Mouse (Mus musculus) olfactory bulb, adult 2 months (tissue): ENCODE data around the gene Mdga2. TPM values are rescaled to one million over a fixed set of nuclear protein-coding genes. Genes with fewer than 3 reads are reported as not detected.

ENCODE experiments used
- H3K27ac ChIP-seq: fragments of 200-500 bp; 2 replicates; pipeline ENCODE4 v1.5.1; 2012; ENCODE audit warnings: low read depth, low read length; ENCODE audit not compliant: insufficient read depth
- H3K4me1 ChIP-seq: fragments of 200-500 bp; 2 replicates; pipeline ENCODE4 v1.6.1; 2012; ENCODE audit warnings: low read length; ENCODE audit not compliant: control insufficient read depth, insufficient read depth
- H3K4me3 ChIP-seq: fragments of 200-500 bp; 2 replicates; pipeline ENCODE4 v1.5.1; 2012; ENCODE audit warnings: mild to moderate bottlenecking, low read depth, low read length, moderate library complexity; ENCODE audit not compliant: insufficient read depth
- CTCF ChIP-seq: fragments of 200-500 bp; IDR thresholded peaks from 2 replicates; pipeline ENCODE4 v1.5.1; 2012; ENCODE audit warnings: low read depth, mild to moderate bottlenecking, low read length, moderate library complexity; ENCODE audit not compliant: insufficient read depth
- POLR2A ChIP-seq: fragments of 200-500 bp; IDR thresholded peaks from 2 replicates; pipeline ENCODE4 v1.6.1; 2012; ENCODE audit warnings: mild to moderate bottlenecking, low read depth, low read length, moderate library complexity; ENCODE audit not compliant: insufficient read depth
- WGBS: fragments of 180-500 bp; shearing (Covaris S2); methylation state at CpG from one replicate; pipeline ENCODE4 v1.1.7; 2018; 5-methylcytosine and 5-hydroxymethylcytosine counted together
- polyA plus RNA-seq: library from polyadenylated mRNA; stranded (reverse); fragments of >200 nt; gene quantifications from 2 replicates; pipeline ENCODE4 v1.2.4, GENCODE M21; 2012; ENCODE audit warnings: low replicate concordance; ENCODE audit not compliant: missing spikeins, insufficient read depth, insufficient read length

The Mdga2 gene
- polyA plus RNA-seq, 1 experiment = not detected

DNA sequence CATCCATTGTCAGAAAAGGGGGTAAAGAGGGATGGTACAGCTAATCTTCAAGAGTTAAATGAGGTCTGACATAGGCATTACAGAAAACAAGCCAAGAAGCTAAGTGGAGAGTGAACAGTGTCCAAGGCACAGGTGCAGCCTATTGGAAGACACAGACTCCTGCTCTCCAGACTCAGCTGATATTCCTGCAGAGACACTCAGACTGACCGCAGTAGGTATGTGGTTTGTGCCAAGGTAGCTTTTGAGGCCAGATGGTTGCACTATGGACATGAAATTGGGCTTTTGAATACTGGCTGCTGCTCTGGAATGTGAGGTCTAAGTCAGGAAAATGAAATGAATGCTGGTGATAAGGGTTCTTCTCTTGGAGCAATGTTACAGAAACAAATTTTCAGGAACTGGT lies 44.2 kb downstream of the Mdga2 start:
- Histone ChIP-seq H3K27ac (no peak overlapping the region), H3K4me3 (no peak overlapping the region), H3K4me1 (no peaks in the 10 kb centered on the region)
- WGBS = 97% methylated on average over 1 of the region's 1 CpGs
- TF ChIP-seq CTCF (no peak), POLR2A (no peak)

DNA sequence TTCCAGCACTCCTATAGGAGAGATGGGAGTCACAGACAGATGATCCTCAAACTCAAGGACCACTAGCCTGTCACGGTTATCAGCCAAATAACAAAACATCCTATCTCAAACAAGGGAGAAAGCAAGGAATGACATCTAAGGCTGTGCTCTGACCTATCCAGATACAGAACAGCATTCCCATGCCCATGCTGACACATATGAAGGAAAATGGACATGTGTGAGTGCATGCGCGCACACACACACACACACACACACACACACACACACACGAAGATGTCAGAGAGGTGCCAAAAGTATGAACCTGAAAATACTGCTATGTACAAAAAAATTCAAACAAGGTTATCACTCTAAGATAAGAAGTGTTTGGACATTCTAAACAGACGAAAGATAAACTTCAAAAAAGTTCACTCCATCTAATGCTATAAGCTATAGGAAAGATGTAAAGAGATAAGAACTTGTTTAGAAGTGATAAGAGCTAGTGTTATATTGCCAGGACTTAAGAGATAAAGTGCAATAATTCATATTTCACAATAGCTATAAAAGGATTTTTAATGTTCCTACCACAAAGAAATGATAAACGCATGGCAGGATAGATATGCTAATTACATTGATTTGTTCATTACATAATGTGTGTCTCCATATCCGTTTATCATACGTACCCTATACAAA lies 65.6 kb downstream of the Mdga2 start:
- no peak overlapping the region for H3K4me3 ChIP-seq
- TF ChIP-seq CTCF (no peak), POLR2A (no peak)
- 90% methylated on average over 8 of the region's 8 CpGs for WGBS
- no peaks in the 10 kb centered on the region for H3K4me1 ChIP-seq
- H3K27ac ChIP-seq = no peak overlapping the region

GRCm38 (mm10) chr12:67153077-67153476 lies 69.3 kb downstream of the Mdga2 start:
- Histone ChIP-seq H3K27ac (no peak overlapping the region), H3K4me1 (no peaks in the 10 kb centered on the region), H3K4me3 (no peak overlapping the region)
- 70% methylated on average over 3 of the region's 3 CpGs for WGBS
- no peak for TF ChIP-seq CTCF
- TF ChIP-seq POLR2A = no peak

- Histone ChIP-seq H3K4me3 (no peak overlapping the region), H3K27ac (no peak overlapping the region), H3K4me1 (no peaks in the 10 kb centered on the region)
- WGBS = 79% methylated on average over 3 of the region's 3 CpGs
- TF ChIP-seq CTCF = no peak
These were observed 80.7 kb downstream of the Mdga2 start for GRCm38 (mm10) chr12:67141605-67142004.

GRCm38 (mm10) chr12:67140131-67140530 lies 82.2 kb downstream of the Mdga2 start:
- TF ChIP-seq CTCF = no peak
- no peak overlapping the region for H3K27ac ChIP-seq
- WGBS = 88% methylated on average over 3 of the region's 3 CpGs
- no peaks in the 10 kb centered on the region for H3K4me1 ChIP-seq
- no peak overlapping the region for H3K4me3 ChIP-seq

DNA sequence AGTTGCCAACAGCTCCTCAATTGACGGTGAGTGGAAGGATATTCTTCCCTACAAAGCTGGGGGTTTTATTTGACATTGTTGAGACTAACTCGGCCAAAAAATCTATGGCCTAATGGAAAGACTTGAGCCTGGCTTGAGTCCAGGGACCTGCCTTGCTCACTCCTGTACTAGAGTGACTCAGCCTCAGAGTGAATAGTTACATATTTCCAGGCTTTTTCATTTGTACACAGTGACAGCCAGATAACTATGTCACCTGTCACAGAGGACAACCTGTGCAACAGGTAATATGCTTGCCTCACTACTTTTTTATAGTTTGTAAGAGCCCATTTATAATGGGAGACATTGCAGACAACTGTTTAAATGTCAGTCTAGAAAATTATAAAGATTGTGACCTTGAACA lies 94.9 kb downstream of the Mdga2 start:
- WGBS = 78% methylated on average over 2 of the region's 2 CpGs
- H3K27ac ChIP-seq = no peak overlapping the region

DNA sequence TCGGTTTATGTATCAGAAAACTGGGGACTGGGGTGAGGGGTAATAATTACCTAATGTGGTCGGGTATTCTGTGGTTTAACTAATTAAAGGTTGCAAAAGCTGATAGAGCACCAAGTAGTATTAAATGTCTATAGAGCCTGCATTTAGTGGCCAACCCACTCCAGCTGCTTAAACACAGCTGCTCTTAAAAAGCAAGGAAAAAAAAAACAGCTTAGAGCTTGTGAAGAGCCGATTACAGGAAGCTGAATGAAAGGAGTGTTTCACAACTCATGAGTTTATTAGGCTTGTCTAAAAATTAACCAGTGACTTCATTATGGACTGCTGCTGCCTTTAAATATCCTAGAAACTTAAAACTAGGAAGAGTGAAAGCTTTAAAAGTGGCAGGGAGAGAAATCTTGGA lies 98.5 kb downstream of the Mdga2 start:
- no peak overlapping the region for H3K27ac ChIP-seq
- H3K4me3 ChIP-seq = no peak overlapping the region
- TF ChIP-seq POLR2A (no peak), CTCF (no peak)
- no peaks in the 10 kb centered on the region for H3K4me1 ChIP-seq
- WGBS = 8% methylated on average over 3 of the region's 3 CpGs

More for the DNA sequence above, 94.9 kb downstream of the Mdga2 start:
- Histone ChIP-seq H3K4me1 (no peaks in the 10 kb centered on the region), H3K4me3 (no peak overlapping the region)
- no peak for TF ChIP-seq CTCF
- TF ChIP-seq POLR2A = no peak

GRCm38 (mm10) chr12:67118652-67119515 lies 103.5 kb downstream of the Mdga2 start:
- no peaks in the 10 kb centered on the region for H3K4me1 ChIP-seq
- H3K4me3 ChIP-seq = no peak overlapping the region
- no peak overlapping the region for H3K27ac ChIP-seq
- WGBS = 91% methylated on average over 6 of the region's 6 CpGs
- TF ChIP-seq POLR2A (no peak), CTCF (no peak)

- no peaks in the 10 kb centered on the region for H3K4me1 ChIP-seq
- H3K27ac ChIP-seq = no peak overlapping the region
- 75% methylated on average over 3 of the region's 3 CpGs for WGBS
- H3K4me3 ChIP-seq = no peak overlapping the region
- TF ChIP-seq CTCF (no peak), POLR2A (no peak)
These were observed 118.2 kb downstream of the Mdga2 start for GRCm38 (mm10) chr12:67104171-67104570.
